Mouse (Mus musculus): Measurements from ENCODE around the gene Prpf4. TPM values are rescaled to one million over a fixed set of nuclear protein-coding genes. Genes with fewer than 3 reads are reported as not detected.

Prpf4 gene
- polyA plus RNA-seq, 1 experiment from 2014 or later: 15.3 TPM

DNA sequence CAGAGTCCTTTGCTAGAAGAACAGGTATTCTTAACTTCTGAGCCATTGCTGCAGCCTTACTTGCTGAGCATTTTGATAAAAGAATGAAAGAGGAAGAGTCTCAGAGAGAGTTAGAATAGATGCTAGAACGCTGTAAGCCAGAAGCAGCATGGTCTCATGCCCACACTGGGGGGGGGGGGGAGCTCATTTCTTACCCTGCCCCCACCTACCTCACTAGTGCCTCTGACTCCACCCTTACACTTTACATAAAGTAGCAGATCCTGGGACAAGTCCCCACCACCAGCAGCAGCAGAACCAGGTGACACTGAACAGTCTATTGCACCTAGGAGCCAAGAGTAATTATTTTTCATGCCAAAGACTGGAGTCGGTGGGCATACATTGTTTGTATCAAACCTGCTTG is 66.5 kb downstream of the Prpf4 start:
- Histone ChIP-seq H3K4me3 (ENCODE audit: low read depth, low read length) (no peak overlapping the region), H3K9ac (replicated peaks; ENCODE audit: low read depth, low read length) (no peak overlapping the region), H3K9me3 (ENCODE audit: control insufficient read depth, low read length) (no peaks in the 10 kb centered on the region), H3K27ac (ENCODE audit: low read depth, low read length) (no peak overlapping the region), H3K4me1 (ENCODE audit: control insufficient read depth, insufficient read depth, low read length) (no peaks in the 10 kb centered on the region), H3K36me3 (ENCODE audit: control insufficient read depth, insufficient read depth, low read length) (no peaks in the 10 kb centered on the region), H3K4me2 (ENCODE audit: low read depth, low read length) (no peak overlapping the region), H3K27me3 (ENCODE audit: control insufficient read depth, insufficient read depth, low read length) (peaks cover 8% of the 10 kb centered on the region)
- ATAC-seq (ENCODE audit: low read depth): no peak
- 95% methylated on average over 2 of the region's 2 CpGs for WGBS

DNA sequence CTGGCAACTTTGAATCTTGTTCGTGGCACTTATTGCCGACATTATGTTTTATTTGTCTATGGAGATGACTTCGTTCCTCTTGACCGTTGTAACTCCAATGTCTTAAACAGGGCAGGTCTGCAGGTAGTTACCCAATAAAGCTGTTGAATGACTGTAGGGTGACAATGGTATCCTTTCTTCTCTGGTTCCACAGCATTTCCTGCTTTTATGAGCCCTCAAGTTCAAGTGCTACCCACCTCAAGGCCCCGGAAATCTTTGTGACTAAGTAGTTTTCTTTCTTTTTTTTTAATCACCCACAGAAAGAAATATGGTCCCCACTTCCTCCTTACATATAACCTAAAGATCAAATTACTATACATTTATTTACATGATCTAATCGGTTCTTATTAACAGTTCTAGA is 67.2 kb downstream of the Prpf4 start:
- Histone ChIP-seq H3K9me3 (ENCODE audit: control insufficient read depth, low read length) (no peaks in the 10 kb centered on the region), H3K4me3 (ENCODE audit: low read depth, low read length) (no peak overlapping the region), H3K27ac (ENCODE audit: low read depth, low read length) (no peak overlapping the region), H3K4me1 (ENCODE audit: control insufficient read depth, insufficient read depth, low read length) (no peaks in the 10 kb centered on the region), H3K27me3 (ENCODE audit: control insufficient read depth, insufficient read depth, low read length) (peaks cover 8% of the 10 kb centered on the region), H3K36me3 (ENCODE audit: control insufficient read depth, insufficient read depth, low read length) (no peaks in the 10 kb centered on the region), H3K9ac (replicated peaks; ENCODE audit: low read depth, low read length) (no peak overlapping the region), H3K4me2 (ENCODE audit: low read depth, low read length) (no peak overlapping the region)
- no peak for ATAC-seq (ENCODE audit: low read depth)
- 91% methylated on average over 6 of the region's 6 CpGs for WGBS

Other genes starting within 250 kb of the Prpf4 start
- gene Zfp37, start 177.8 kb upstream of the Prpf4 start, polyA plus RNA-seq (2014; fragmentation: Nextera tagmentation; extraction: Ambion mirVana): 38.7 and 40.8 TPM in 2 replicates
- gene Slc31a2, start 146.2 kb upstream of the Prpf4 start, polyA plus RNA-seq (2014; fragmentation: Nextera tagmentation; extraction: Ambion mirVana): 10.9 and 17.5 TPM in 2 replicates
- gene Fkbp15, start 48.2 kb upstream of the Prpf4 start, polyA plus RNA-seq (2014; fragmentation: Nextera tagmentation; extraction: Ambion mirVana): 24.1 and 26.7 TPM in 2 replicates
- 26.3 and 32.1 TPM in 2 replicates for gene Slc31a1, start 48.1 kb upstream of the Prpf4 start, polyA plus RNA-seq (2014; fragmentation: Nextera tagmentation; extraction: Ambion mirVana)
- gene Cdc26, start 155 bp upstream of the Prpf4 start, polyA plus RNA-seq (2014; fragmentation: Nextera tagmentation; extraction: Ambion mirVana): 77.1 and 85.8 TPM in 2 replicates
- 0.19 TPM in 1 of 2 replicates, not detected in the other for gene Rnf183, start 26.5 kb downstream of the Prpf4 start, polyA plus RNA-seq (2014; fragmentation: Nextera tagmentation; extraction: Ambion mirVana)
- 10.2 and 11.8 TPM in 2 replicates for gene Wdr31, start 62.1 kb downstream of the Prpf4 start, polyA plus RNA-seq (2014; fragmentation: Nextera tagmentation; extraction: Ambion mirVana)
- gene Bspry, start 71.3 kb downstream of the Prpf4 start, polyA plus RNA-seq (2014; fragmentation: Nextera tagmentation; extraction: Ambion mirVana): 0.60 and 0.91 TPM in 2 replicates
- 13.6 and 15.6 TPM in 2 replicates for gene Hdhd3, start 94.7 kb downstream of the Prpf4 start, polyA plus RNA-seq (2014; fragmentation: Nextera tagmentation; extraction: Ambion mirVana)
- 69.9 and 79.0 TPM in 2 replicates for gene Alad, start 111.1 kb downstream of the Prpf4 start, polyA plus RNA-seq (2014; fragmentation: Nextera tagmentation; extraction: Ambion mirVana)
- 50.7 and 52.7 TPM in 2 replicates for gene Pole3, start 116.3 kb downstream of the Prpf4 start, polyA plus RNA-seq (2014; fragmentation: Nextera tagmentation; extraction: Ambion mirVana)
- 1.2 and 1.3 TPM in 2 replicates for gene 4933430I17Rik, start 116.6 kb downstream of the Prpf4 start, polyA plus RNA-seq (2014; fragmentation: Nextera tagmentation; extraction: Ambion mirVana)
- 30.1 and 32.5 TPM in 2 replicates for gene Rgs3, start 151.1 kb downstream of the Prpf4 start, polyA plus RNA-seq (2014; fragmentation: Nextera tagmentation; extraction: Ambion mirVana)

Measured in neural tube, embryonic 14.5 days (tissue).